In the genomic region with DNA sequence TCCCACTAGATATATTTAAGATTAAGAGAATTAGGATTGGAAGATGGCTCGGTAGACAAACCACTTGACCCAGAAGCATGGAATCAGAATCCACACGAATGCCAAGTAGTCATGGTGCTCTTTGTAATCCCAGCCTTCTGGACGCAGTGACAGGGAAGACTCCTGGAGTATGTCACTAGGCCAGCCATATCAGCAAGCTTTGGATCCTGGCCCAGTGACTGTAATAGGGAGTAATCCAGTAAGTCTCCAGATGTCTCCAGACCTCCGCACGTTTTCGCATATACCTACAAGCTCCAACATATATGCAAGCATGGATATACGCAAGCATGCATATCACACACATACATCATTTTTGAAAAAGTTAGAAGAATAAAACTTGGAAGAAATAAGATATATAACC, we compare ENCODE assay signal across 24 mouse cellular contexts.
"Had no signal": no experiment of that assay in that cellular context is flagged by ENCODE, and none has a peak within 500 bp of the region (broad histone marks: within the 10 kb centered on the region; RNA-seq: fewer than 3 reads in every experiment).

No protein-coding gene starts in this region.

- ATAC-seq: liver, embryonic 12.5 days had no signal

- H3K4me3 ChIP-seq: left cerebral cortex, adult 2 months; limb, embryonic 10.5 days; limb, embryonic 13.5 days; liver, embryonic 12.5 days; liver, embryonic 15.5 days; lung, embryonic 15.5 days; megakaryocyte, embryonic 14.5 days; midbrain, embryonic 10.5 days; neural tube, embryonic 12.5 days; neural tube, embryonic 15.5 days had no signal

- H3K4me2 ChIP-seq: limb, embryonic 13.5 days; liver, embryonic 12.5 days; liver, embryonic 15.5 days; lung, embryonic 15.5 days; neural tube, embryonic 12.5 days; neural tube, embryonic 15.5 days had no signal

- H3K36me3 ChIP-seq: limb, embryonic 10.5 days; limb, embryonic 13.5 days; liver, embryonic 12.5 days; liver, embryonic 15.5 days; lung, embryonic 15.5 days; midbrain, embryonic 10.5 days; neural tube, embryonic 12.5 days; neural tube, embryonic 15.5 days had no signal

- H3K4me1 ChIP-seq: limb, embryonic 10.5 days; liver, embryonic 12.5 days; liver, embryonic 15.5 days; lung, embryonic 15.5 days; megakaryocyte, embryonic 14.5 days; neural tube, embryonic 12.5 days had no signal

- H3K27ac ChIP-seq: left cerebral cortex, adult 2 months; limb, embryonic 10.5 days; limb, embryonic 13.5 days; liver, embryonic 12.5 days; liver, embryonic 15.5 days; lung, embryonic 15.5 days; midbrain, embryonic 10.5 days; neural tube, embryonic 12.5 days; neural tube, embryonic 15.5 days; stomach, postnatal 0 days had no signal

- H3K9ac ChIP-seq: limb, embryonic 13.5 days; liver, embryonic 12.5 days; liver, embryonic 15.5 days; lung, embryonic 15.5 days; neural tube, embryonic 12.5 days; neural tube, embryonic 15.5 days had no signal

- DNase-seq: kidney, postnatal 10 days; kidney, postnatal 36 days; layer of hippocampus, postnatal 36 days; liver; lung, adult 18-20 months; lung, postnatal 10 days; lung, postnatal 36 days; right cerebral cortex, adult 18-20 months; right cerebral cortex, postnatal 14 days; right cerebral cortex, postnatal 4 days; thymus, adult 2 months; thymus, postnatal 14 days; thymus, postnatal 4 days had no signal

- H3K27me3 ChIP-seq: limb, embryonic 13.5 days; liver, embryonic 12.5 days; liver, embryonic 15.5 days; lung, embryonic 15.5 days; neural tube, embryonic 12.5 days; neural tube, embryonic 15.5 days had no signal

- H3K9me3 ChIP-seq: limb, embryonic 10.5 days; limb, embryonic 13.5 days; liver, embryonic 12.5 days; liver, embryonic 15.5 days; lung, embryonic 15.5 days; megakaryocyte, embryonic 14.5 days; midbrain, embryonic 10.5 days; neural tube, embryonic 12.5 days; neural tube, embryonic 15.5 days had no signal
